Mouse (Mus musculus) forebrain, embryonic 15.5 days (tissue): ENCODE results near the gene Tmprss15. TPM values are rescaled to one million over a fixed set of nuclear protein-coding genes. Genes with fewer than 3 reads are reported as not detected.

Experiments
- ATAC-seq: fragments of 200-750 bp; cut with Nextera tagmentation; replicated peaks from 2 replicates; pipeline ENCODE4 v1.8.0; 2017; ENCODE audit warnings: mild to moderate bottlenecking, moderate TSS enrichment, moderate library complexity
- H3K27ac ChIP-seq: fragments of 300-500 bp; sonication (generic); replicated peaks from 2 replicates; pipeline ENCODE4 v1.5.1; 2015; ENCODE audit warnings: mild to moderate bottlenecking, inconsistent platforms
- H3K27me3 ChIP-seq: fragments of 300-500 bp; sonication (generic); 2 replicates; pipeline ENCODE4 v1.6.1; 2015; ENCODE audit warnings: inconsistent platforms
- H3K36me3 ChIP-seq: fragments of 300-500 bp; sonication (generic); 2 replicates; pipeline ENCODE4 v1.6.1; 2015; ENCODE audit warnings: mild to moderate bottlenecking, inconsistent platforms
- H3K4me1 ChIP-seq: fragments of 300-500 bp; sonication (generic); 2 replicates; pipeline ENCODE4 v1.6.1; 2015; ENCODE audit warnings: inconsistent platforms
- H3K4me2 ChIP-seq: fragments of 300-500 bp; sonication (generic); replicated peaks from 2 replicates; pipeline ENCODE4 v1.6.1; 2015; ENCODE audit warnings: mild to moderate bottlenecking, inconsistent platforms
- H3K4me3 ChIP-seq: fragments of 300-500 bp; sonication (generic); 2 replicates; pipeline ENCODE4 v1.5.1; 2015; ENCODE audit warnings: mild to moderate bottlenecking, inconsistent platforms
- H3K9ac ChIP-seq: fragments of 300-500 bp; sonication (generic); replicated peaks from 2 replicates; pipeline ENCODE4 v1.6.1; 2015; ENCODE audit warnings: mild to moderate bottlenecking, inconsistent platforms
- H3K9me3 ChIP-seq: fragments of 300-500 bp; sonication (generic); 2 replicates; pipeline ENCODE4 v1.6.1; 2016; ENCODE audit warnings: inconsistent platforms
- WGBS: fragments of 180-500 bp; shearing (Covaris S2); methylation state at CpG from one replicate; pipeline ENCODE4 v1.1.7; 2015; ENCODE audit warnings: mixed read lengths; 5-methylcytosine and 5-hydroxymethylcytosine counted together
- polyA plus RNA-seq: library from polyadenylated mRNA; unstranded; fragments of >200 nt; fragmentation: Nextera tagmentation; extraction: Ambion mirVana; gene quantifications from 2 replicates; pipeline ENCODE4 v1.2.1, GENCODE M21; 2015

The Tmprss15 gene
- polyA plus RNA-seq = not detected in 2 replicates

DNA sequence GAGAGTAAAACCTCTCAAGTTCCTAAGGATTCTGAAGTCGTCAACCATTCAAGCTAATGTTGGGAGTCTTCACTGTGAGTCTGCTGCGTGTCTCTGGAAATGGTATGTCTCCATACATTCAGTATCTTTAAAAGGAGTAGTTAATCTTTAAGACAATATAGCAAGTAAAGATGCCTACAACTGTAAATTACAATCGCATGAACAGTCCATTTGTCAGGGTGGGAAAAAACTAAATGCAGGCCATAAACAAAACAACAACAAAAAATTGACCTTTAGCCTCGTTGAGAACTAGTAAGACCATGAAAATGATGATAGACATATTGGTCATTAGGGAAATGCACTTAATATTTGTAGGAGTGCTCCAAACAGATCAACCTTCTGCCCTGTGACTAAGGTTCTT lies at the start of gene Tmprss15:
TSS of gene Tmprss15 (minus strand) at position 101 of the 400 bp plus-strand sequence.
- Histone ChIP-seq H3K4me2 (no peak within 1 kb of the TSS), H3K27ac (no peak within 1 kb of the TSS), H3K27me3 (no peaks in the 10 kb centered on the region), H3K36me3 (no peaks in the 10 kb centered on the region), H3K4me3 (no peak within 1 kb of the TSS), H3K9ac (no peak within 1 kb of the TSS), H3K9me3 (no peaks in the 10 kb centered on the region), H3K4me1 (no peaks in the 10 kb centered on the region)
- ATAC-seq = no peak
- WGBS = 89% methylated on average over 4 of the region's 4 CpGs

DNA sequence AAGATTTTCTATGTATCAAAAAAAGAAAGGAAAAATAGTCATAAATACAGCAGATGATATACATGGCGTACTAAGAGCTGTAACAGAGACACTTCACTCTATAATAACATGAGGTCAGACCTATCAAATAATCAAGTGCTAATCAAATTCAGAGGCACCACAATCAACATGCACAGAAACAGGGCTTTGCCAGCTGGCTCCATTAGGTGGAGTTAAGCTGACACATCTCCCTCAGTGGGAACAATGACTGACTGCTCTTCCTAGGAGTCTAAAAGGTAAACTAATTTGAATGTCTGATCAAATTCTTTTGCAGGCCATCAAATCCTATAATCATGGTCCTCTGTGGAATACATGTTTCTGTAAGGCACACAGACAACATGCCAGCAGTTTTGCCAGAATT lies 24.0 kb upstream of the Tmprss15 start:
- Histone ChIP-seq H3K4me1 (peaks cover 7% of the 10 kb centered on the region), H3K27me3 (no peaks in the 10 kb centered on the region), H3K36me3 (no peaks in the 10 kb centered on the region), H3K9me3 (no peaks in the 10 kb centered on the region), H3K4me2 (no peak overlapping the region), H3K9ac (no peak overlapping the region), H3K4me3 (no peak overlapping the region), H3K27ac (no peak overlapping the region)
- ATAC-seq = peak; percentile 71; the same call in 1 of the 2 replicates
- WGBS = 36% methylated on average over 1 of the region's 1 CpGs

DNA sequence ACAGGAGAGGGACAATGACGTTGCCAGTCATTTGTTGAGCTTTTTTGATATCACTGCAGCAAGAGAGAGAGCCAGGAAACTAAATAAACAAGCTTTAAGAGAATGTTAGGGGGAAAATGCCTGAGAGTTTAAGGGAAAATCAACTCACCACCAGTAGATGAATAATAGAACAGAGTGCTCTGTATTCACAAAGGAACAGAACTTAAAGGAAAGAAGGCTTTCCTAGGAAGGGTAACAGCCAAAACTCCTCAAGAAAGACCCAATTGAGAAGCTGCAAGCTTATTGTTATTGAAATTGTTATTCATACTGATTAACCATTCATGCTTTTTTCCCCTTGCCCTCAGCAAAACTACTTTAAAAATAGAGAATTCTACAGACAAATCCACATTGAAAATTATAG lies 18.6 kb upstream of the Tmprss15 start:
- 12% methylated on average over 1 of the region's 1 CpGs for WGBS
- 0 out of 2 replicates have a peak, but pooled peaks have one; percentile 51 for ATAC-seq
- H3K4me2 ChIP-seq = no peak overlapping the region

DNA sequence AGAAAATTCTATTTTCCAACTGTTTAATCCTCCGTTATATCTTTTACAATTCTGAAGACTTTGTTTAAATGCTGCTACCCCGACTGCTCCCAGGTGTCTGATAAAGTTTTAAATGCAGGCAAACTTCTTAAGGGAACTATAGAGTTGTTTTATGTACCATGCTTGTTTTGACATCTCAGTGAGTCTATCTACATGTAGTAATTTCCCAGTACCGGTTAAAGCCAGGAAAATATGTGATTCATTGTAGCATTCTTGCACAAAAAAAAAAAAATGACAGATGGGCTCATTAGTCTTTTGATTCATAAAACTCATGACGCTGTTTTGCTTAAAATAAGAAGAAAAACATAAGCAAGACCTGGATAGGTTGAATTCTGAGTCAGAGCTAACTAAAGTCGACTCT lies 18.1 kb upstream of the Tmprss15 start:
- 0 out of 2 replicates have a peak, but pooled peaks have one; percentile 13 for ATAC-seq
- no peak overlapping the region for H3K4me3 ChIP-seq
- no peaks in the 10 kb centered on the region for H3K9me3 ChIP-seq
- H3K36me3 ChIP-seq = no peaks in the 10 kb centered on the region
- H3K9ac ChIP-seq = no peak overlapping the region
- no peak overlapping the region for H3K4me2 ChIP-seq
- peak overlapping the region; percentile 20; the same call in 1 of the 2 replicates for H3K27ac ChIP-seq
- H3K4me1 ChIP-seq = peaks cover 12% of the 10 kb centered on the region
- WGBS = 35% methylated on average over 5 of the region's 5 CpGs
- H3K27me3 ChIP-seq = no peaks in the 10 kb centered on the region

More for the DNA sequence above, 18.6 kb upstream of the Tmprss15 start:
- Histone ChIP-seq H3K9ac (no peak overlapping the region), H3K4me1 (peaks cover 12% of the 10 kb centered on the region), H3K36me3 (no peaks in the 10 kb centered on the region), H3K27me3 (no peaks in the 10 kb centered on the region), H3K27ac (peak overlapping the region; percentile 20; the same call in 1 of the 2 replicates), H3K9me3 (no peaks in the 10 kb centered on the region), H3K4me3 (no peak overlapping the region)

DNA sequence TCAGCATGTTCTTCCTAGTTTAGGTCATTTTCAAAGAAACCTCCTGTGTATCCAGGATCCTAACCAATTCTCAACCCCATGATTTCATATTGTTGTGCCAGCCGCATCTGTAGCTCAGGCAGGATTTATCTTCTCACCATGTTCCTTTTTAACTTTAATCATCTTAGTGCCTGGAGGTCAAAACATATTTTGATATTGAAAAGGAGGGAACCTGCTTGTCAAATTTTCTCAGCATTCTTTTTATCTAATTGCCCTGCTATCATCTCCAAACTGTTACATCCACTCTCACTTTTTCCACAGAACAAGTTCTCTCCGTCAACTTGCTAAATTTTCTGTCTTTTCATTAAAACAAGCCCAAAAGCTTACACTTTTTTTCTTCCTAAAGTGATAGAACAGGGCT lies 9.4 kb upstream of the Tmprss15 start:
- no peaks in the 10 kb centered on the region for H3K36me3 ChIP-seq
- H3K27ac ChIP-seq = no peak overlapping the region
- 76% methylated on average over 2 of the region's 2 CpGs for WGBS
- H3K4me2 ChIP-seq = no peak overlapping the region
- no peaks in the 10 kb centered on the region for H3K27me3 ChIP-seq
- no peaks in the 10 kb centered on the region for H3K9me3 ChIP-seq
- no peak for ATAC-seq
- H3K4me1 ChIP-seq = no peaks in the 10 kb centered on the region
- no peak overlapping the region for H3K9ac ChIP-seq
- H3K4me3 ChIP-seq = no peak overlapping the region

DNA sequence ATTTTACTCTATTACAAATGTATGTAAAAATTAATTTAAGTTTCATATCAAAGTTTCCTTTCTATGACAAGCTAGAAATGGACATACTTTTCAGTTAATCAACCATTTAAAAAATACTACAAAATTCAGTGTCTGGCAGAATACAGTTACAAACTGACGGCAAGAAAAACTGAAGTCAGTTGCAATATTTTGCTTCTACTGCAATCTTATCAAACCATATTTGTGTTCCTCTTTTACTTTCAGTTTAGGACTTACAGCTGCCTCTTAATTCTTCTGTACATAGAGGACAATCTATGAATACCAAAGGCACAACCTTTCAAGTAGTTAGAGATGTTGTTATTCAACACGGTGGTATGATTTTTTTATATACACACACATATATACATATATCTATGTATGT lies 7.4 kb upstream of the Tmprss15 start:
- H3K9ac ChIP-seq = no peak overlapping the region
- no peaks in the 10 kb centered on the region for H3K9me3 ChIP-seq
- H3K4me3 ChIP-seq = no peak overlapping the region
- no peaks in the 10 kb centered on the region for H3K36me3 ChIP-seq
- no peaks in the 10 kb centered on the region for H3K4me1 ChIP-seq
- no peak for ATAC-seq
- no peaks in the 10 kb centered on the region for H3K27me3 ChIP-seq
- 94% methylated on average over 2 of the region's 2 CpGs for WGBS
- no peak overlapping the region for H3K27ac ChIP-seq
- H3K4me2 ChIP-seq = no peak overlapping the region

DNA sequence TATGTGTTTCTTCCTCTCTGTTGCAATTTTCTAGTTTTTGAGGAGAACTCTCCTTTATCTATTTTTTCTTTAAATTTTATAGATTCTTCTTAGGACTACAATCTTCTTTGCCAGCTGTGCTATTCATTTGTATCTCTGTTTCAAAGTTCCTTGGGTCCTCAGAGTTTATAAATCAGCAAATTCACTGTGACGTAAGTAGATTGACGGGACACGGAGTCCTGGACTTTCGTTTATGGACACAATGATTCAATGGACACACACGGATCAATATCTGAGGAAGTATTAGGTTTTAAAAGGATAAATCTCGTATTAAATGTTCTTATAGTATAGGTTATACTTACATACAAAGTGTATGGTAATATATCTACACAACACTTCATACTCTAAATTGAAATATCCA lies 4.3 kb downstream of the Tmprss15 start:
- no peak overlapping the region for H3K9ac ChIP-seq
- H3K36me3 ChIP-seq = no peaks in the 10 kb centered on the region
- H3K27me3 ChIP-seq = no peaks in the 10 kb centered on the region
- WGBS = 92% methylated on average over 6 of the region's 6 CpGs
- H3K27ac ChIP-seq = no peak overlapping the region
- H3K4me2 ChIP-seq = no peak overlapping the region
- H3K4me1 ChIP-seq = no peaks in the 10 kb centered on the region
- H3K9me3 ChIP-seq = no peaks in the 10 kb centered on the region
- H3K4me3 ChIP-seq = no peak overlapping the region
- ATAC-seq = no peak

DNA sequence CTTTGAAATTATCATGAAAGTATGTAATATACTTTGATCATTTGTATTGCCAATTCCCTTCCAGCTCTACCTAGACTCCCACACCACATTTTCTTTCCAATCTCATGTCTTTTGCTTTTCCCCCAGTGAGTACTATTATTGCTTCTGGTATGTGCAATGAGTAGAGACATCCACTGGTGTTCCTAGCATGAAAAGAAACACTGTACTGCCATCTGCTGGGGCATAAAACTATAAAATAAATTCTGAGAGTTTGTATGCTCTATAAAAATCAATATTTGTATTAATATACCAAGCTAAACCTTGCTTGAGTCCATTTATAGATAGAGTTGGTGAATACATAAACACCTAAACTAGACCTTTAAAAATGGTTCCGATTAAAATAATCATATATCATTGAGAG lies 27.0 kb downstream of the Tmprss15 start:
- H3K9ac ChIP-seq = no peak overlapping the region
- H3K27me3 ChIP-seq = no peaks in the 10 kb centered on the region
- H3K27ac ChIP-seq = no peak overlapping the region
- no peaks in the 10 kb centered on the region for H3K9me3 ChIP-seq
- no peaks in the 10 kb centered on the region for H3K4me1 ChIP-seq
- H3K36me3 ChIP-seq = no peaks in the 10 kb centered on the region
- WGBS = 95% methylated on average over 1 of the region's 1 CpGs
- no peak overlapping the region for H3K4me2 ChIP-seq
- no peak overlapping the region for H3K4me3 ChIP-seq
- ATAC-seq = no peak

DNA sequence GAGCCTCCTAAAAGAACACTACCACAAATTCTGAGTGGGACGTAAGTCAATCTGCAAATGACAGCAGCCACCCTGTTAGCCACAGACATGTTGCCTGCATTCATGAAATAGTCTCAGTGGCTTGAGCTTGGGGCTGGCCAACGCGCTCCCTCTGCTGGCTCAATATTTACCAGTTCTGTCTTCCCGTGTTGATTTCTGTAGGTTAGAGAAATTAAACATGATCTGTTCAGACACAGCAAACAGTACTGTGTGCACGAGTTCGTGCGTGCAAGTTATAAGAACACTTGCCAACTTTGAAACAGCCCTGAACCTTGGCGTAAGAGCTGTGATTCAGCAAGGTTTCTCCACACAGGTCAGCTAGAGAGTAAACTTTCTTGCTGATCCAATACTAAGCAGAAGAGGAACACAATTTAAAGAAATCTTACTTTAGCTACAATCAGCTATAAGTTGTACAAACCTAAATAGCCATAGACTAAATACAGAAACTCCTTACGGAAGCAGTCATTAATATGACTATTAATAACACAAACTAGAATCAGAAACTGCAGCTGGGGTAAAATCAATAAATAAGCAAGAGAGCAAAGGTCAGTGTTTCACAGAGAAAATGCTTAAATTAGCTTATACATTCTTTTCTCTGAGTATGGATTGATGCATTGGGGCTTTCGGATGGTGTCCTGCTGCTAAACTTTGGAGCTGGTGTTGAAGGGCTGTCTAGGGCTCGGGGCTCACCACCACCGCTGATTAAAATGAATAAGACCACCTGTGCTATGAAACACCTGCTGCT lies 31.9 kb downstream of the Tmprss15 start:
- 57% methylated on average over 12 of the region's 12 CpGs for WGBS
- H3K4me1 ChIP-seq = no peaks in the 10 kb centered on the region
- H3K27me3 ChIP-seq = no peaks in the 10 kb centered on the region
- no peak overlapping the region for H3K4me2 ChIP-seq
- H3K9me3 ChIP-seq = no peaks in the 10 kb centered on the region
- H3K27ac ChIP-seq = no peak overlapping the region
- no peak overlapping the region for H3K9ac ChIP-seq
- no peak overlapping the region for H3K4me3 ChIP-seq
- no peaks in the 10 kb centered on the region for H3K36me3 ChIP-seq
- ATAC-seq = peak; percentile 35; the same call in 1 of the 2 replicates

DNA sequence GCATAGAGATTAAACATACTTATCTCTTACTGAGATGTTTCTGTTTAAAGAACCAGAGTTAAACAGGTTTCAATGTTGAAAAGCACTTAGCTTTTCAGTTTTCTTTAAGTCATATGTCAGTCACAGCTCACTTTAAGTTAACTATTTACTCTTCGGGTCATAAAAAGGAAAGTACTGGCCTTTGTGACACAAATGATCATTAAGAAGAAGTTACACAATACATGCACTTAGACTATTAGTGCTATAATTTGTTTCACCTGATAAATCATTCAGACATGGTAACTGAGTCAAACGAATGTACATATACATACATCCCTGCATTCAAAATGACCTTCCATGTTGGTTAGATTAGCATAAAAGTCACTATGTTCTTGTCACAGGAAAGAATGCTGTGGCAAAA lies 58.3 kb downstream of the Tmprss15 start:
- Histone ChIP-seq H3K27me3 (no peaks in the 10 kb centered on the region), H3K4me3 (no peak overlapping the region), H3K9me3 (no peaks in the 10 kb centered on the region), H3K4me1 (no peaks in the 10 kb centered on the region), H3K4me2 (no peak overlapping the region), H3K9ac (no peak overlapping the region), H3K36me3 (no peaks in the 10 kb centered on the region), H3K27ac (no peak overlapping the region)
- ATAC-seq = no peak
- WGBS = 80% methylated on average over 2 of the region's 2 CpGs

DNA sequence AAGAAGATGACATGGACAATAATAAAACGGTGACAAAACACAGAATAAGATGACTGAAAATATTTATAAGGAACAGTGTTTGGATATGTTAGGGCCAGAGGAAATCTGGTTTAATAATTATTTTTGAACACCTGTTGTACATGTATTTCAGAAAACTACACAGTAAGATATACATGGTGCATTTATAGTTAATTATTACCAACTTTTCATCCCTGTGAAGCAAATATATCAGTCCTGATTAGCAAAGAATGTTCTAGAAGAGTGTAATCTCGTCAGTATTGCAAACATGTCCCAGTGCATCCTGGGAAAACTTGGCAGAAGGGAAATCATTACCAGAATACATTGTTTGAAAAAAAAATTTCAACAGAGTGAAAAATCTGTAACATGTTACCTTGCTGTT lies 88.1 kb downstream of the Tmprss15 start:
- H3K36me3 ChIP-seq = no peaks in the 10 kb centered on the region
- H3K4me3 ChIP-seq = no peak overlapping the region
- H3K9ac ChIP-seq = no peak overlapping the region
- WGBS = 77% methylated on average over 2 of the region's 2 CpGs
- no peaks in the 10 kb centered on the region for H3K4me1 ChIP-seq
- no peak overlapping the region for H3K4me2 ChIP-seq
- ATAC-seq = no peak
- H3K27ac ChIP-seq = no peak overlapping the region
- no peaks in the 10 kb centered on the region for H3K9me3 ChIP-seq
- H3K27me3 ChIP-seq = no peaks in the 10 kb centered on the region

DNA sequence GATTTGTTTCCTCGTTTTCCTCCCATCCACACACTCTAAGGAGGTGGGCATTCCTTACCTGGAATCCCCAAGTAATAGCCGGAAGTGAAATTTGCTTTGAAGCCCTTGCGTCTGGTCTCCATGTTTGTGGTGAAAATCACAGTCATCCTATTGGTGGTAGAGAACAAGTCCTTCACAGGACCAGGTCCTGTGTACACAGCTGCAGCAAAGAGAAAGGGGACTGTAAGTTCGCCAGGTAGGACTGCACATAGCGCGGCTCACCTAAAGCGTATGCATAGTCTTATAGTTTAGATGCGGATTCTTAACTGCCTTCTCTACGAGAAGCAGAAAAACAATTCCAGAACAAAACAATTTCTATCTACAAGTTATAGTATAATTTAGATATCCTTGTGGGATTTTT lies 89.2 kb downstream of the Tmprss15 start:
- H3K27ac ChIP-seq = no peak overlapping the region
- H3K4me3 ChIP-seq = no peak overlapping the region
- H3K4me1 ChIP-seq = no peaks in the 10 kb centered on the region
- ATAC-seq = no peak
- WGBS = 89% methylated on average over 9 of the region's 9 CpGs
- no peaks in the 10 kb centered on the region for H3K36me3 ChIP-seq
- no peak overlapping the region for H3K4me2 ChIP-seq
- H3K9ac ChIP-seq = no peak overlapping the region
- no peaks in the 10 kb centered on the region for H3K9me3 ChIP-seq
- no peaks in the 10 kb centered on the region for H3K27me3 ChIP-seq

DNA sequence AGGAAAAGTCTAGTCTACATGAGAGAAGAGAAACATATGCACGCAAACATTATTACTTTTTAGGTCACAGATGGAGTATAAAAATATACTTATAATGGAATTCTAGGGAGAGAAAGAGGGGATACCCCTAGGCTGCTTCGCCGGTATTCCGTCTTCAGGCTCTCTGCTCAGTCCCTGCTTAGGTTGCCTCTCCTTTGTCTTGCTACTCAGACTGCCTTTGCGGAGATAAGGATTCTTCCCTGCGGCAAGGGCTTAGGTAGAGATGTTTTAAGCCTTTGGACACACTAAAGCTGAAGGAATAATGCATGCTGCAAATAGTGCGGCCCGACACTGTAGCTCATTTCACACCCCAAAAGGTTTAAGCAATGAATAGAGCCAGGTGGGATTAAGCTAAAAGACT lies 114.5 kb downstream of the Tmprss15 start:
- H3K4me1 ChIP-seq = no peaks in the 10 kb centered on the region
- no peaks in the 10 kb centered on the region for H3K27me3 ChIP-seq
- no peak overlapping the region for H3K27ac ChIP-seq
- WGBS = 32% methylated on average over 8 of the region's 8 CpGs
- no peak overlapping the region for H3K9ac ChIP-seq
- no peak overlapping the region for H3K4me3 ChIP-seq
- ATAC-seq = no peak
- no peaks in the 10 kb centered on the region for H3K36me3 ChIP-seq
- no peak overlapping the region for H3K4me2 ChIP-seq
- no peaks in the 10 kb centered on the region for H3K9me3 ChIP-seq
